Mouse (Mus musculus) MEL (cell line): Measurements from ENCODE around the gene Sorl1. TPM values are rescaled to one million over a fixed set of nuclear protein-coding genes. Genes with fewer than 3 reads are reported as not detected.

ENCODE experiments used
- DNase-seq: peaks from one replicate; pipeline ENCODE4 v3.0.0; 2011; ENCODE audit warnings: low read depth, low spot score
- H3K27ac ChIP-seq: 2 replicates; pipeline ENCODE4 v1.5.1; 2012; ENCODE audit warnings: low read depth, mild to moderate bottlenecking, control low read depth, low read length, moderate library complexity; ENCODE audit not compliant: control insufficient read depth
- H3K27me3 ChIP-seq, 2 experiments: fragments of 150-350 bp in 1 of 2; sonication (generic) in 1 of 2; 2 replicates each; pipeline ENCODE4 v1.6.1; 2012; ENCODE audit warnings: low read length in 2 of 2, mild to moderate bottlenecking in 2 of 2, improper control_type of control experiment in 1 of 2, moderate library complexity in 1 of 2; ENCODE audit not compliant: insufficient read depth in 2 of 2, control insufficient read depth in 1 of 2
- H3K36me3 ChIP-seq, 2 experiments: 2 replicates each; pipeline ENCODE4 v1.6.1; 2012 to 2014; ENCODE audit warnings: low read length in 2 of 2, improper control_type of control experiment in 1 of 2, inconsistent platforms in 1 of 2, mild to moderate bottlenecking in 1 of 2; ENCODE audit not compliant: insufficient read depth in 2 of 2, control insufficient read depth in 1 of 2
- H3K4me1 ChIP-seq, 2 experiments: fragments of 150-350 bp in 1 of 2; sonication (generic) in 1 of 2; 2 replicates each; pipeline ENCODE4 v1.6.1; 2012; ENCODE audit warnings: low read length in 2 of 2, improper control_type of control experiment in 1 of 2, mild to moderate bottlenecking in 1 of 2; ENCODE audit not compliant: insufficient read depth in 2 of 2, control insufficient read depth in 1 of 2
- H3K4me3 ChIP-seq, 2 experiments: fragments of 150-350 bp in 1 of 2; sonication (generic) in 1 of 2; 2 replicates each; pipeline ENCODE4 v1.5.1; 2012; ENCODE audit warnings: low read depth in 2 of 2, low read length in 2 of 2, mild to moderate bottlenecking in 2 of 2, moderate library complexity in 2 of 2, control low read depth in 1 of 2, improper control_type of control experiment in 1 of 2; ENCODE audit not compliant: control insufficient read depth in 1 of 2, insufficient read depth in 1 of 2
- H3K79me2 ChIP-seq: 2 replicates; pipeline ENCODE4 v1.6.1; 2012; ENCODE audit warnings: mild to moderate bottlenecking, low read length, moderate library complexity; ENCODE audit not compliant: control insufficient read depth, poor library complexity, insufficient read depth
- H3K9ac ChIP-seq: 2 replicates; pipeline ENCODE4 v1.6.1; 2012; ENCODE audit warnings: low read depth, mild to moderate bottlenecking, control low read depth, low read length, moderate library complexity; ENCODE audit not compliant: control insufficient read depth, poor library complexity, severe bottlenecking
- H3K9me3 ChIP-seq: fragments of 150-350 bp; sonication (generic); replicated peaks from 2 replicates; pipeline ENCODE4 v1.6.1; 2012; ENCODE audit warnings: mild to moderate bottlenecking, low read length, improper control_type of control experiment, moderate library complexity; ENCODE audit not compliant: insufficient read depth
- BHLHE40 ChIP-seq: IDR thresholded peaks from 2 replicates; pipeline ENCODE4 v1.6.1; 2012; ENCODE audit warnings: low read depth, mild to moderate bottlenecking, inconsistent platforms, low read length, improper control_type of control experiment, borderline replicate concordance
- CHD2 ChIP-seq: IDR thresholded peaks from 2 replicates; pipeline ENCODE4 v1.6.1; 2011; ENCODE audit warnings: low read length, improper control_type of control experiment
- CTCF ChIP-seq, 3 experiments: IDR thresholded peaks in 2 of 3; conservative IDR thresholded peaks in 1 of 3; 2 replicates each; pipeline ENCODE4 v1.5.1; 2011 to 2012; ENCODE audit warnings: low read length in 3 of 3, low read depth in 2 of 3, mild to moderate bottlenecking in 2 of 3, improper control_type of control experiment in 1 of 3, inconsistent platforms in 1 of 3, mixed read lengths in 1 of 3, moderate library complexity in 1 of 3; ENCODE audit not compliant: control insufficient read depth in 1 of 3, insufficient read depth in 1 of 3, poor library complexity in 1 of 3, severe bottlenecking in 1 of 3
- ELF1 ChIP-seq: IDR thresholded peaks from 2 replicates; pipeline ENCODE4 v1.6.1; 2014; ENCODE audit warnings: low read depth, mild to moderate bottlenecking, inconsistent platforms, low read length, improper control_type of control experiment, moderate library complexity
- EP300 ChIP-seq, 2 experiments: IDR thresholded peaks; 2 replicates each; pipeline ENCODE4 v1.6.1; 2011; ENCODE audit warnings: improper control_type of control experiment in 2 of 2, low read length in 2 of 2, low read depth in 1 of 2, mild to moderate bottlenecking in 1 of 2
- GABPA ChIP-seq: IDR thresholded peaks from 2 replicates; pipeline ENCODE4 v1.6.1; 2012; ENCODE audit warnings: low read depth, mild to moderate bottlenecking, inconsistent platforms, low read length, improper control_type of control experiment, moderate library complexity
- GATA1 ChIP-seq: IDR thresholded peaks from 2 replicates; pipeline ENCODE4 v1.6.1; 2011; ENCODE audit warnings: low read depth, low read length, improper control_type of control experiment
- HCFC1 ChIP-seq: IDR thresholded peaks from 2 replicates; pipeline ENCODE4 v1.6.1; 2012; ENCODE audit warnings: low read depth, mild to moderate bottlenecking, inconsistent platforms, low read length, improper control_type of control experiment, moderate library complexity
- JUND ChIP-seq: IDR thresholded peaks from 2 replicates; pipeline ENCODE4 v1.6.1; 2011; ENCODE audit warnings: low read depth, mild to moderate bottlenecking, improper control_type of control experiment, low read length
- KAT2A ChIP-seq: conservative IDR thresholded peaks from 2 replicates; pipeline ENCODE4 v1.6.1; 2012; ENCODE audit warnings: low read depth, low read length, improper control_type of control experiment, inconsistent platforms
- MAFK ChIP-seq: IDR thresholded peaks from 2 replicates; pipeline ENCODE4 v1.6.1; 2011; ENCODE audit warnings: low read depth, mild to moderate bottlenecking, low read length, improper control_type of control experiment, borderline replicate concordance
- MAX ChIP-seq: IDR thresholded peaks from 2 replicates; pipeline ENCODE4 v1.6.1; 2011; ENCODE audit warnings: low read length, improper control_type of control experiment
- MXI1 ChIP-seq: IDR thresholded peaks from 2 replicates; pipeline ENCODE4 v1.6.1; 2011; ENCODE audit warnings: mild to moderate bottlenecking, low read depth, low read length, improper control_type of control experiment
- MYB ChIP-seq: IDR thresholded peaks from 2 replicates; pipeline ENCODE4 v1.6.1; 2011; ENCODE audit warnings: mild to moderate bottlenecking, low read depth, low read length, improper control_type of control experiment
- MYC ChIP-seq: IDR thresholded peaks from 2 replicates; pipeline ENCODE4 v1.6.1; 2011; ENCODE audit warnings: low read depth, mild to moderate bottlenecking, low read length, improper control_type of control experiment, moderate library complexity
- NRF1 ChIP-seq: IDR thresholded peaks from 2 replicates; pipeline ENCODE4 v1.6.1; 2014; ENCODE audit warnings: low read depth, mild to moderate bottlenecking, inconsistent platforms, low read length, improper control_type of control experiment, moderate library complexity; ENCODE audit not compliant: poor library complexity, insufficient read depth, severe bottlenecking
- POLR2AphosphoS5 ChIP-seq: IDR thresholded peaks from 2 replicates; pipeline ENCODE4 v1.6.1; 2012; ENCODE audit warnings: low read depth, borderline replicate concordance, mild to moderate bottlenecking, inconsistent platforms, low read length, moderate library complexity, mixed read lengths
- SMC3 ChIP-seq: IDR thresholded peaks from 2 replicates; pipeline ENCODE4 v1.6.1; 2011; ENCODE audit warnings: low read depth, low read length, improper control_type of control experiment
- TCF12 ChIP-seq: IDR thresholded peaks from 2 replicates; pipeline ENCODE4 v1.6.1; 2014; ENCODE audit warnings: low read depth, mild to moderate bottlenecking, inconsistent platforms, low read length, improper control_type of control experiment, moderate library complexity
- UBTF ChIP-seq: IDR thresholded peaks from 2 replicates; pipeline ENCODE4 v1.6.1; 2012; ENCODE audit warnings: low read depth, mild to moderate bottlenecking, inconsistent platforms, low read length, improper control_type of control experiment, moderate library complexity, borderline replicate concordance; ENCODE audit not compliant: insufficient read depth
- USF1 ChIP-seq: IDR thresholded peaks from 2 replicates; pipeline ENCODE4 v1.6.1; 2014; ENCODE audit warnings: low read depth, mild to moderate bottlenecking, inconsistent platforms, low read length, improper control_type of control experiment, moderate library complexity
- ZC3H11A ChIP-seq: IDR thresholded peaks from 2 replicates; pipeline ENCODE4 v1.6.1; 2012; ENCODE audit warnings: low read depth, mild to moderate bottlenecking, inconsistent platforms, low read length, improper control_type of control experiment
- ZKSCAN1 ChIP-seq: IDR thresholded peaks from 2 replicates; pipeline ENCODE4 v1.6.1; 2012; ENCODE audit warnings: low read depth, mild to moderate bottlenecking, inconsistent platforms, low read length, improper control_type of control experiment, moderate library complexity
- ZMIZ1 ChIP-seq: IDR thresholded peaks from 2 replicates; pipeline ENCODE4 v1.6.1; 2012; ENCODE audit warnings: low read depth, mild to moderate bottlenecking, inconsistent platforms, low read length, improper control_type of control experiment, moderate library complexity
- polyA plus RNA-seq, 2 experiments: library from polyadenylated mRNA; stranded (reverse) in 1 of 2; unstranded in 1 of 2; fragments of >175 nt in 1 of 2; fragments of >200 nt in 1 of 2; gene quantifications; 2 replicates each; pipeline versions ENCODE4 v1.2.1 to v1.2.4; 2012; ENCODE audit warnings: low replicate concordance in 2 of 2, low read depth in 1 of 2; ENCODE audit not compliant: insufficient read length in 2 of 2, insufficient read depth in 1 of 2, missing spikeins in 1 of 2
- total RNA-seq: library from RNA; depleted of rRNA; stranded (reverse); fragments of 300-350 nt; gene quantifications from 2 replicates; pipeline ENCODE4 v1.2.3, GENCODE M21; 2012

Gene Sorl1
- total and polyA plus RNA-seq, 3 experiments = not detected

DNA sequence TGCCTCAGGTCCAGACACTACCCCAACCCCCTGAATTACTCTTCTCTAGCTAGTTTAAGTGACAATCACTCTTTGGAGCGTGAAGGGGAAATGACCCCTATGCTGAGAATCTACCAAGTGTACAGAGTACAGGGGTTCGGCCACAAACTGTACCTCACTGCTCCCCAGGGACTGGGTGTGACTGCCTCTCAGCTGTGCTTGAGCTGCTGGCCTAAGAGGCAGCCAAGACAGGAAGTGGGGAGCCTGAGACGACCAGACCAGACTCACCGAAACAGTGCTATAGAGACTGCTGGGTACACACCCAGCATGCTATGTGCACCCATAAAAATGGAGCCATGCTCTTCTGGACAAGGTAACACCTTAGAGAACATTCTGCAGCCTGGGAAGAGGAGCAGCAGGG, 95.3 kb downstream of the Sorl1 start:
- Histone ChIP-seq H3K27me3 (no peaks in the 10 kb centered on the region), H3K79me2 (no peaks in the 10 kb centered on the region), H3K9me3 (no peaks in the 10 kb centered on the region), H3K27ac (no peak overlapping the region), H3K4me1 (no peaks in the 10 kb centered on the region), H3K4me3 (no peak overlapping the region), H3K36me3 (no peaks in the 10 kb centered on the region), H3K9ac (no peak overlapping the region)
- TF ChIP-seq GATA1 = no peak
- TF ChIP-seq JUND = no peak
- TF ChIP-seq EP300 (IDR thresholded peaks at IDR 0.05; ENCODE audit: low read depth in 1 of 2, low read length in 2 of 2) = no peak
- TF ChIP-seq UBTF = no peak
- TF ChIP-seq TCF12 = no peak
- TF ChIP-seq MXI1 = no peak
- TF ChIP-seq SMC3 = no peak
- TF ChIP-seq HCFC1 = no peak
- TF ChIP-seq MYB = no peak
- TF ChIP-seq NRF1 = no peak
- no peak for TF ChIP-seq MAFK
- TF ChIP-seq MAX = no peak
- TF ChIP-seq ELF1 = no peak
- no peak for TF ChIP-seq POLR2AphosphoS5
- no peak for TF ChIP-seq USF1
- no peak for TF ChIP-seq ZC3H11A
- no peak for TF ChIP-seq BHLHE40
- no peak for TF ChIP-seq GABPA
- DNase-seq = no peak

DNA sequence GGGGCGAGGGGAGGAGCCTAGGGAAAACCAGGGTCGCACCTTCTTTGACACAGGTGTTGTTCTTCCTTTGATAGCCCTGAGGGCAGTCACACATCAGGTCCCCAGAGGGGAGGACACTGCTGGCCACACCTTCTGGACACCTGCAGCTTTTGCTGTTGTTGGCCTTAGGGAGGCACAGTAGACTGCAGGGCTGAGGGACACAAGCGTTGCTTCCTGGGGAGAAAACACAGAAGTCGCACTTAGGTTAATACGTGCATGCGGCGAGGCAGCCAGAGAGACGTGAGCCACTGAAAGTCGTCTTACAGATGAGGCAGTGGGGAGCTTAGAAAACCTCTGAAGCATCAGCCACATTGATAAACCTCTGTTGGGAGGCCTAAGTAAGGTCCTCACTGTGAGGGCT, 99.8 kb downstream of the Sorl1 start:
- Histone ChIP-seq H3K9ac (no peak overlapping the region), H3K4me1 (no peaks in the 10 kb centered on the region), H3K79me2 (no peaks in the 10 kb centered on the region), H3K27ac (no peak overlapping the region), H3K36me3 (no peaks in the 10 kb centered on the region), H3K9me3 (no peaks in the 10 kb centered on the region), H3K4me3 (no peak overlapping the region), H3K27me3 (no peaks in the 10 kb centered on the region)
- no peak for TF ChIP-seq KAT2A
- no peak for TF ChIP-seq POLR2AphosphoS5
- no peak for TF ChIP-seq ZKSCAN1
- TF ChIP-seq CTCF (IDR thresholded peaks at IDR 0.05 in 2 of 3, conservative IDR thresholded peaks at IDR 0.05 in 1 of 3; ENCODE audit: control insufficient read depth in 1 of 3, insufficient read depth in 1 of 3, low read depth in 2 of 3, low read length in 3 of 3, poor library complexity in 1 of 3, severe bottlenecking in 1 of 3) = no peak
- no peak for TF ChIP-seq TCF12
- TF ChIP-seq ZMIZ1 = no peak
- no peak for TF ChIP-seq CHD2
- no peak for TF ChIP-seq USF1
- TF ChIP-seq MYC = no peak
- no peak for DNase-seq
